Mouse (Mus musculus) lung, postnatal 0 days (tissue): ENCODE data around the gene Klhl25. TPM values are rescaled to one million over a fixed set of nuclear protein-coding genes. Genes with fewer than 3 reads are reported as not detected.
"Not testable (repeated sequence)": the region's sequence is repeated elsewhere in the genome, so short reads cannot be mapped to it uniquely, and the experiment has no call there.

Experiments
- ATAC-seq: fragments of 200-750 bp; cut with Nextera tagmentation; 2 replicates; pipeline ENCODE4 v1.8.0; 2017; ENCODE audit warnings: moderate library complexity
- DNase-seq: peaks from one replicate; pipeline ENCODE4 v3.0.0-alpha.2; 2016; ENCODE audit warnings: low spot score
- H3K27ac ChIP-seq: fragments of 300-500 bp; sonication (generic); 2 replicates; pipeline ENCODE4 v1.5.1; 2014; ENCODE audit warnings: antibody characterized with exemption, mild to moderate bottlenecking, low read length, mixed read lengths
- H3K27me3 ChIP-seq: fragments of 300-500 bp; sonication (generic); replicated peaks from 2 replicates; pipeline ENCODE4 v1.6.1; 2014; ENCODE audit warnings: low read length, mixed read lengths; ENCODE audit not compliant: insufficient read depth
- H3K36me3 ChIP-seq: fragments of 300-500 bp; sonication (generic); 2 replicates; pipeline ENCODE4 v1.6.1; 2014; ENCODE audit warnings: low read length, mixed read lengths; ENCODE audit not compliant: insufficient read depth
- H3K4me1 ChIP-seq: fragments of 300-500 bp; sonication (generic); 2 replicates; pipeline ENCODE4 v1.6.1; 2014; ENCODE audit warnings: antibody characterized with exemption, low read depth, low read length, mixed read lengths; ENCODE audit not compliant: insufficient read depth
- H3K4me2 ChIP-seq: fragments of 300-500 bp; sonication (generic); replicated peaks from 2 replicates; pipeline ENCODE4 v1.6.1; 2014; ENCODE audit warnings: low read depth, mild to moderate bottlenecking, low read length, moderate library complexity, mixed read lengths
- H3K4me3 ChIP-seq: fragments of 300-500 bp; sonication (generic); 2 replicates; pipeline ENCODE4 v1.5.1; 2014; ENCODE audit warnings: low read depth, low read length
- H3K9ac ChIP-seq: fragments of 300-500 bp; sonication (generic); replicated peaks from 2 replicates; pipeline ENCODE4 v1.6.1; 2014; ENCODE audit warnings: low read depth, mild to moderate bottlenecking
- H3K9me3 ChIP-seq: fragments of 300-500 bp; sonication (generic); 2 replicates; pipeline ENCODE4 v1.6.1; 2016; ENCODE audit warnings: low read length, mixed read lengths
- CTCF ChIP-seq: IDR thresholded peaks from 2 replicates; pipeline ENCODE4 v1.5.1; 2016; ENCODE audit warnings: antibody characterized with exemption, mild to moderate bottlenecking
- EP300 ChIP-seq: IDR thresholded peaks from 2 replicates; pipeline ENCODE4 v1.6.1; 2016; ENCODE audit warnings: antibody characterized with exemption, mild to moderate bottlenecking, control low read depth
- whole genome bisulfite sequencing: fragments of 180-500 bp; shearing (Covaris S2); extraction: QIAGEN DNeasy Blood & Tissue Kit; methylation state at CpG from one replicate; pipeline ENCODE4 v1.1.7; 2014; 5-methylcytosine and 5-hydroxymethylcytosine counted together
- polyA plus RNA-seq: library from polyadenylated mRNA; unstranded; fragments of >200 nt; fragmentation: Nextera tagmentation; extraction: Ambion mirVana; gene quantifications from 2 replicates; pipeline ENCODE4 v1.2.1, GENCODE M21; 2015

The Klhl25 gene
- polyA plus RNA-seq, 1 experiment from 2014 or later: 17.7 TPM

DNA sequence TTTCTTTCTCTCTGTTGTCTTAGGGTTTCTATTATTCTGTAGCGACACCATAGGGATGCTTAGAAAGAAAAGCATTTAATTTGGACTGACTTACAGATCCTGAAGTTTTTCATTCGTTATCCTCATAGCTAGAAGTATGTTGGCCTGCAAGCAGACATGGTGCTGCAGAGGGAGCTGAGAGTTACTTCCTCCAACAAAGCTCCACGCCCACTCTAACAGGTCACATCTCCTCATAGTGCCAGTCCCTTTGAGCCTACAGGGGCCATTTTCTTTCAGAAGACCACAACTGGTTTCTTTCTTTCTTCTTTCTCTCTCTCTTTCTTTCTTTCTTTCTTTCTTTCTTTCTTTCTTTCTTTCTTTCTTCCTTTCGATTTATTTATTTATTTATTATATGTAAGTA lies 8.0 kb upstream of the Klhl25 start:
- no peaks in the 10 kb centered on the region for H3K36me3 ChIP-seq
- WGBS: 79% methylated on average over 4 of the region's 4 CpGs
- H3K27me3 ChIP-seq: no peaks in the 10 kb centered on the region
- H3K9ac ChIP-seq: no peak overlapping the region
- no peak overlapping the region for H3K4me2 ChIP-seq
- no peak overlapping the region for H3K4me3 ChIP-seq
- TF ChIP-seq EP300 (no peak), CTCF (no peak)
- H3K9me3 ChIP-seq: no peaks in the 10 kb centered on the region
- ATAC-seq (no peak), DNase-seq (no peak)
- H3K4me1 ChIP-seq: no peaks in the 10 kb centered on the region
- no peak overlapping the region for H3K27ac ChIP-seq

DNA sequence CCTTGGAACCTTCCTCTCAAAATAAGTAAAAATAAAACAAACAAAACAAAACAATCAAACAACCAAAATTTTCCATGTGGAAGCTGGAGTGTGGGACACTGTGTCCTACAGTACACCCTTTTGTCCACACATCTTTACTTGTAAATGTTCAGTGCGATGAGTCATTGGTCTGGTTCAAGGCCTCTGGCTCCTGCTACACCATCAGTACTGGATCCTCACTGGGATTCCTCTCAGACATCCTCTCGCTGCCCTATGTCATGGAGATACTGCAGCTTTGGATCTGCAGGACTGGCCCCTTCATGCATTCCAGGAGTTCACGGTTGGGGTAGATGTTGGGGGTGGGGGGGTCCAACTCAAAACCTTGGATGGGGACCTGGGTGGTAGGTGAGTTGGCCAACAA lies 5.8 kb upstream of the Klhl25 start:
- WGBS: 83% methylated on average over 3 of the region's 3 CpGs
- H3K9ac ChIP-seq: no peak overlapping the region
- H3K27ac ChIP-seq: no peak overlapping the region
- no peaks in the 10 kb centered on the region for H3K27me3 ChIP-seq
- no peaks in the 10 kb centered on the region for H3K9me3 ChIP-seq
- no peaks in the 10 kb centered on the region for H3K4me1 ChIP-seq
- no peak overlapping the region for H3K4me2 ChIP-seq
- H3K4me3 ChIP-seq: no peak overlapping the region
- no peaks in the 10 kb centered on the region for H3K36me3 ChIP-seq
- TF ChIP-seq CTCF: no peak
- no peak for TF ChIP-seq EP300
- DNase-seq: no peak
- no peak for ATAC-seq

DNA sequence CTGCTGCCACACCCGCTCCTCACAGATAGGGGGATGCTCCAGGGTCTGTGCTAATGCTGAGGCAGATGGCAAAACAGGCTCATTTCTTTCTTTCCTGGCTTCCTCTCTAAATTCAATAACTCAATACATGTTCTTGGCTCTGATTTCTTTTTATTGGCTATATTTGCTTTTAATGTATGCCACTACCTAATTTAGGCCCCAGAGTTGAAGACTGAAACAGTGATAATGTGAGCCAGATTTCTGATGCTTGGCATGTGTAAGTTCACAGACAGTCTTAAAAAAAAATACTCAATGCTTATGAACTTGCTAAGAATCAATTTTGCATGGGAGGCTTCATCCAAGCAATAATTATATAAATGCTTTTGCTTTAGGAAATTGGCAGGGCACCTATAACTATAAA lies 2.2 kb upstream of the Klhl25 start:
- no peak overlapping the region for H3K27ac ChIP-seq
- no peak overlapping the region for H3K4me2 ChIP-seq
- no peaks in the 10 kb centered on the region for H3K27me3 ChIP-seq
- TF ChIP-seq EP300: no peak
- no peak for TF ChIP-seq CTCF
- no peaks in the 10 kb centered on the region for H3K36me3 ChIP-seq
- no peak for ATAC-seq
- H3K4me1 ChIP-seq: peaks cover 9% of the 10 kb centered on the region; the same call in 1 of the 2 replicates
- H3K9me3 ChIP-seq: no peaks in the 10 kb centered on the region
- 86% methylated on average over 1 of the region's 1 CpGs for WGBS
- H3K4me3 ChIP-seq: no peak overlapping the region
- DNase-seq: no peak
- H3K9ac ChIP-seq: no peak overlapping the region

DNA sequence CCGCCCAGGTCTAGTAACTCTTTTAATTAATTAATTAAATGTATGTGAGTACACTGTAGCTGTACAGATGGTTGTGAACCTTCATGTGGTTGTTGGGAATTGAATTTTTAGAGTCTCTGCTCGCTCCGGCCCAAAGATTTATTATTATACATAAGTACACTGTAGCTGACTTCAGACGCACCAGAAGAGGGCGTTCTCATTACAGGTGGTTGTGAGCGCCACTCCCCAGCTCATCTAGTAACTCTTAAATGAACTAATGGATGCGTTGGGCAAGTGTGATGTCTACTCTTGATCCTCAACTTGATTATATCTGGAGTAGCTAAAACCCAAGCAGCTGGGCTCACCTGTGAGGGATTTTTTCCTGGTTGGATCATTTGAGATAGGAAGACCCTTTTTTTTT lies 1.2 kb upstream of the Klhl25 start:
- 50% methylated on average over 7 of the region's 7 CpGs for WGBS
- no peak overlapping the region; the same call in 1 of the 2 replicates for H3K4me2 ChIP-seq
- H3K36me3 ChIP-seq: no peaks in the 10 kb centered on the region
- peaks cover 11% of the 10 kb centered on the region; the same call in 1 of the 2 replicates for H3K4me1 ChIP-seq
- H3K9me3 ChIP-seq: no peaks in the 10 kb centered on the region
- TF ChIP-seq EP300: no peak
- peak; percentile 56 for TF ChIP-seq CTCF
- no peak overlapping the region for H3K9ac ChIP-seq
- DNase-seq: peak; percentile 46
- no peak overlapping the region for H3K27ac ChIP-seq
- no peak overlapping the region for H3K4me3 ChIP-seq
- no peaks in the 10 kb centered on the region for H3K27me3 ChIP-seq
- ATAC-seq: no peak

DNA sequence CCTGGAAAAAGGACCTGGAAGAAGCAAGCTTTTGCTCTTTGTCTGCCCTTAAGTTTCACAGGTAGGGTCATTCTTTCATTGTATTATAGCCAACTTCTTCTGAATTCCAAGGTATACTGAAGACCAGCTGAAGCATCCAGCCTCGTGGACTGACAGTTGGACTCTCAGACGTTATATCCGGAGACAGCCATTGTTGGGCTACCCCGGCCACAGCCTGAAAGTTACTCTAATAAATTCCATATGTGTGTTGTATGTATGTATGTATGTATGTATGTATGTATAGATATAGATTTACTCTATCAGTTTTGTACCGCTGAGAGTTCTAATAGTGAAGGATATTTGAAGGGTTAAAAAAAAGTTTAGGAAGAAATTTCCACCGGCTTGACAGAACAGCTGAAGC lies 621 bp upstream of the Klhl25 start:
- 3% methylated on average over 6 of the region's 6 CpGs for WGBS

DNA sequence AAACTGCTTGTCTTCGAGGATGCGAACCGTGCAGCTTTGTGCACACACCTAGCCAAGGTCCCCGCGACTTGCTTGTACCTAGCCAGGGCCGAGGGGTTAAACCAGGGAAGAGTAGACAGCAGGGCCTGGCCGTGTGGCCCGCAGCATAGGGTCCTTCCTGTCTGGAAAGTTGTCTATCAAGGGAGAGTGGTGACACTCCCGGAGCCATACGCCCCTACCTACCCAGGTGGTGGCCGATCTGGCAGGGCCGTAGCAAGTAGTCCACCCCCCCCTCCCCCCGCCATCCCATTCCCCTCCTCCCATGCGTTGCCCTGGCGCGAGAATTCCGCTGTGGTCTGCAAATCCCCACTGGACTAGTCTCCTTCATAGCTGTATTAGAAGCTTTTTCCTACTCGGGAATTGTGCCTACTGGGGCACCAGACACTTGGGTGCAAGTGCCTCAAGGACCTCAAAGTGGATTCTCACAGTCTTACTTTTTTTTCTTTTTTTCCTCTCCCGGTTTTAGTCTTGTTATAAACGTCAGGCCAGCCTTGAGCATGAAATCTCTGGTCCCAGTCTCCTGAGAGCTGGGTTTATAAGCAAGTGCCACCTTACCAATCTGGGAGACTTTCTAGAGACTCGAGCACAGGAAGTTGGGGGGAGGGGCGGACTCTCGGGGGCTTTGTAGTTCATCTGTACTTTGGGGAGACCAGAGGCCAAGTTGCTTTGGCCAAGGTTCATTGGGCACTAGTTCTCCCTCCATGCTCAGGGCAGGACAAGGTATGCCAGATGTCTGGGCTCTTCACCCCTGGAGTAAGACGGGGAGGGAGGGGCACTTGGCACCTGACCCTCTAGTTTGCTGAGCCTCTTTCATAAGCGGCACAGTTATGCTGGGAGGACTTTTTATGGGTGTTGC lies 913 bp downstream of the Klhl25 start:
- no peaks in the 10 kb centered on the region for H3K36me3 ChIP-seq
- H3K4me2 ChIP-seq: peak overlapping the region; percentile 94
- TF ChIP-seq CTCF: no peak
- TF ChIP-seq EP300: no peak
- peak; percentile 67 for DNase-seq
- H3K27me3 ChIP-seq: no peaks in the 10 kb centered on the region
- peak overlapping the region; percentile 84 for H3K27ac ChIP-seq
- peak overlapping the region; percentile 81 for H3K9ac ChIP-seq
- peaks cover 17% of the 10 kb centered on the region; the same call in 1 of the 2 replicates for H3K4me1 ChIP-seq
- no peaks in the 10 kb centered on the region for H3K9me3 ChIP-seq
- peak; percentile 7; the same call in 1 of the 2 replicates for ATAC-seq
- 1% methylated on average over 25 of the region's 25 CpGs for WGBS
- peak overlapping the region; percentile 82 for H3K4me3 ChIP-seq

More for the DNA sequence above, 621 bp upstream of the Klhl25 start:
- Histone ChIP-seq H3K4me2 (peak overlapping the region; percentile 56), H3K4me3 (peak overlapping the region; percentile 82), H3K4me1 (peaks cover 17% of the 10 kb centered on the region; the same call in 1 of the 2 replicates), H3K9ac (peak overlapping the region; percentile 44), H3K27ac (peak overlapping the region; percentile 75), H3K9me3 (no peaks in the 10 kb centered on the region), H3K27me3 (no peaks in the 10 kb centered on the region), H3K36me3 (no peaks in the 10 kb centered on the region)
- ATAC-seq (no peak), DNase-seq (no peak)
- no peak for TF ChIP-seq CTCF

DNA sequence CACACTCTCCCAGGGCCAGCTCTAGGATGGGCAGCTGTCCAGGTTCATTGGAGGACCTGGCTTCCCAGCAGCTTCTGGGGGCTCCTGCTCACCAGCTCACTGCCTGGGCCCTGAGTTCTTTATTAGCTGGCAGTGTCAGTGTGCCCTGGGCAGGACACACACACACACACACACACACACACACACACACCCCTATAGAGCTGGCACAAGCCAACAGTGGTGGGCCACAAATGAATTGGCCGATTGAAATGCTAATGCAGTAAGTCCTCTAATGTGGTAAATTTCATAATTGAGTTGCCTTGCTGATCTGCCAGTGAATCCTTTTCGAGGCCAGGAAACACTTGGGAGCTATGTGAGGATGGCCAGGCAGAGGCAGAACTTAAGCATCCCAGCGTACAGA lies 2.3 kb downstream of the Klhl25 start:
- WGBS: 90% methylated on average over 1 of the region's 3 CpGs
- H3K9me3 ChIP-seq, H3K36me3 ChIP-seq, ATAC-seq, H3K27me3 ChIP-seq, H3K4me2 ChIP-seq, H3K9ac ChIP-seq, H3K4me3 ChIP-seq, H3K27ac ChIP-seq, DNase-seq: not testable (repeated sequence)
- H3K4me1 ChIP-seq: peaks cover 26% of the 10 kb centered on the region; the same call in 1 of the 2 replicates
